Mouse (Mus musculus) hindbrain, embryonic 16.5 days (tissue): Measurements from ENCODE around the gene Hipk2. TPM values are rescaled to one million over a fixed set of nuclear protein-coding genes. Genes with fewer than 3 reads are reported as not detected.
A peak's percentile ranks its signal among the peaks of the same experiment; 100 is the strongest.

Experiments used
- ATAC-seq: fragments of 200-750 bp; cut with Nextera tagmentation; 2 replicates; pipeline ENCODE4 v1.8.0; 2017; ENCODE audit warnings: moderate TSS enrichment, moderate library complexity
- H3K27ac ChIP-seq: fragments of 300-500 bp; sonication (generic); 2 replicates; pipeline ENCODE4 v1.5.1; 2014; ENCODE audit warnings: low read depth, mild to moderate bottlenecking, control low read depth, low read length, moderate library complexity
- H3K27me3 ChIP-seq: fragments of 300-500 bp; sonication (generic); replicated peaks from 2 replicates; pipeline ENCODE4 v1.6.1; 2014; ENCODE audit warnings: low read length; ENCODE audit not compliant: control insufficient read depth, insufficient read depth
- H3K36me3 ChIP-seq: fragments of 300-500 bp; sonication (generic); 2 replicates; pipeline ENCODE4 v1.6.1; 2014; ENCODE audit warnings: mild to moderate bottlenecking, low read length, moderate library complexity, mixed read lengths; ENCODE audit not compliant: control insufficient read depth, insufficient read depth
- H3K4me1 ChIP-seq: fragments of 300-500 bp; sonication (generic); 2 replicates; pipeline ENCODE4 v1.6.1; 2014; ENCODE audit warnings: low read depth, low read length; ENCODE audit not compliant: control insufficient read depth, insufficient read depth
- H3K4me2 ChIP-seq: fragments of 300-500 bp; sonication (generic); 2 replicates; pipeline ENCODE4 v1.6.1; 2014; ENCODE audit warnings: mild to moderate bottlenecking, low read length, control low read depth, moderate library complexity
- H3K4me3 ChIP-seq: fragments of 300-500 bp; sonication (generic); 2 replicates; pipeline ENCODE4 v1.5.1; 2014; ENCODE audit warnings: mild to moderate bottlenecking, low read length, control low read depth, moderate library complexity
- H3K9ac ChIP-seq: fragments of 300-500 bp; sonication (generic); 2 replicates; pipeline ENCODE4 v1.6.1; 2014; ENCODE audit warnings: low read depth, mild to moderate bottlenecking, control low read depth, low read length, moderate library complexity
- H3K9me3 ChIP-seq: fragments of 300-500 bp; sonication (generic); 2 replicates; pipeline ENCODE4 v1.6.1; 2014; ENCODE audit warnings: mild to moderate bottlenecking, low read length, moderate library complexity; ENCODE audit not compliant: control insufficient read depth
- WGBS: fragments of 180-500 bp; shearing (Covaris S2); extraction: QIAGEN DNeasy Blood & Tissue Kit; methylation state at CpG from one replicate; pipeline ENCODE4 v1.1.7; 2014; 5-methylcytosine and 5-hydroxymethylcytosine counted together
- polyA plus RNA-seq: library from polyadenylated mRNA; unstranded; fragments of >200 nt; fragmentation: Nextera tagmentation; extraction: Ambion mirVana; gene quantifications from 2 replicates; pipeline ENCODE4 v1.2.1, GENCODE M21; 2015

The Hipk2 gene
- 30.3 and 33.5 TPM in 2 replicates for polyA plus RNA-seq

GRCm38 (mm10) chr6:38876071-38876911 is at the start of gene Hipk2:
Hipk2 (minus strand) TSS chr6:38876165.
- peak; percentile 92 for ATAC-seq
- Histone ChIP-seq H3K9ac (peak within 1 kb of the TSS; percentile 100), H3K9me3 (no peaks in the 10 kb centered on the region), H3K4me1 (peaks cover 30% of the 10 kb centered on the region), H3K4me2 (peak within 1 kb of the TSS; percentile 74), H3K4me3 (peak within 1 kb of the TSS; percentile 99), H3K27ac (peak within 1 kb of the TSS; percentile 98), H3K27me3 (no peaks in the 10 kb centered on the region), H3K36me3 (no peaks in the 10 kb centered on the region)
- WGBS = under 1% methylated on average over 79 of the region's 108 CpGs

- Histone ChIP-seq H3K36me3 (no peaks in the 10 kb centered on the region), H3K9ac (no peak overlapping the region), H3K27ac (no peak overlapping the region), H3K9me3 (no peaks in the 10 kb centered on the region), H3K4me3 (0 out of 2 replicates have a peak overlapping the region, but pooled peaks have one; percentile 7), H3K27me3 (no peaks in the 10 kb centered on the region), H3K4me1 (peaks cover 7% of the 10 kb centered on the region), H3K4me2 (peak overlapping the region; percentile 38)
- no peak for ATAC-seq
- WGBS = 55% methylated on average over 7 of the region's 7 CpGs
These were observed 49.8 kb upstream of the Hipk2 start for GRCm38 (mm10) chr6:38925719-38926118.

- H3K27ac ChIP-seq = no peak overlapping the region
- H3K27me3 ChIP-seq = no peaks in the 10 kb centered on the region
- H3K4me2 ChIP-seq = no peak overlapping the region
- no peak overlapping the region for H3K9ac ChIP-seq
- H3K36me3 ChIP-seq = no peaks in the 10 kb centered on the region
- H3K4me1 ChIP-seq = peaks cover 7% of the 10 kb centered on the region
- 95% methylated on average over 18 of the region's 18 CpGs for WGBS
- no peaks in the 10 kb centered on the region for H3K9me3 ChIP-seq
- H3K4me3 ChIP-seq = no peak overlapping the region
- ATAC-seq = no peak
These were observed 48.2 kb upstream of the Hipk2 start for GRCm38 (mm10) chr6:38923870-38924817.

- H3K4me2 ChIP-seq = no peak overlapping the region
- ATAC-seq = no peak
These were observed 47.5 kb upstream of the Hipk2 start for GRCm38 (mm10) chr6:38923450-38923849.

GRCm38 (mm10) chr6:38922517-38922916 is 46.6 kb upstream of the Hipk2 start:
- Histone ChIP-seq H3K27me3 (no peaks in the 10 kb centered on the region), H3K27ac (no peak overlapping the region), H3K36me3 (no peaks in the 10 kb centered on the region), H3K4me3 (no peak overlapping the region), H3K4me1 (peaks cover 7% of the 10 kb centered on the region), H3K4me2 (no peak overlapping the region), H3K9me3 (no peaks in the 10 kb centered on the region), H3K9ac (no peak overlapping the region)
- 0 out of 2 replicates have a peak, but pooled peaks have one; percentile 22 for ATAC-seq
- WGBS = 33% methylated on average over 2 of the region's 2 CpGs

More at GRCm38 (mm10) chr6:38923450-38923849, 47.5 kb upstream of the Hipk2 start:
- no peaks in the 10 kb centered on the region for H3K27me3 ChIP-seq
- H3K9me3 ChIP-seq = no peaks in the 10 kb centered on the region
- H3K9ac ChIP-seq = no peak overlapping the region
- H3K4me1 ChIP-seq = peaks cover 7% of the 10 kb centered on the region
- no peaks in the 10 kb centered on the region for H3K36me3 ChIP-seq
- no peak overlapping the region for H3K27ac ChIP-seq
- no peak overlapping the region for H3K4me3 ChIP-seq
- 90% methylated on average over 4 of the region's 4 CpGs for WGBS

- WGBS = 94% methylated on average over 8 of the region's 8 CpGs
- no peak for ATAC-seq
These were observed 45.8 kb upstream of the Hipk2 start for GRCm38 (mm10) chr6:38921810-38922116.

GRCm38 (mm10) chr6:38921095-38921809 is 45.3 kb upstream of the Hipk2 start:
- Histone ChIP-seq H3K27ac (no peak overlapping the region), H3K4me3 (no peak overlapping the region), H3K36me3 (no peaks in the 10 kb centered on the region), H3K27me3 (no peaks in the 10 kb centered on the region), H3K9ac (no peak overlapping the region), H3K4me2 (no peak overlapping the region), H3K4me1 (no peaks in the 10 kb centered on the region), H3K9me3 (no peaks in the 10 kb centered on the region)
- no peak for ATAC-seq
- WGBS = 74% methylated on average over 17 of the region's 17 CpGs

More at GRCm38 (mm10) chr6:38921810-38922116, 45.8 kb upstream of the Hipk2 start:
- Histone ChIP-seq H3K9ac (no peak overlapping the region), H3K4me1 (peaks cover 3% of the 10 kb centered on the region), H3K27me3 (no peaks in the 10 kb centered on the region), H3K36me3 (no peaks in the 10 kb centered on the region), H3K4me2 (no peak overlapping the region), H3K9me3 (no peaks in the 10 kb centered on the region), H3K4me3 (no peak overlapping the region), H3K27ac (no peak overlapping the region)

GRCm38 (mm10) chr6:38920141-38920540 is 44.2 kb upstream of the Hipk2 start:
- no peaks in the 10 kb centered on the region for H3K36me3 ChIP-seq
- H3K27ac ChIP-seq = no peak overlapping the region
- WGBS = 76% methylated on average over 6 of the region's 6 CpGs
- H3K9ac ChIP-seq = no peak overlapping the region
- no peaks in the 10 kb centered on the region for H3K27me3 ChIP-seq
- H3K4me2 ChIP-seq = no peak overlapping the region
- H3K4me1 ChIP-seq = no peaks in the 10 kb centered on the region
- no peak overlapping the region for H3K4me3 ChIP-seq
- H3K9me3 ChIP-seq = no peaks in the 10 kb centered on the region
- ATAC-seq = no peak
